Mouse (Mus musculus) heart, adult 8-10 months (tissue): Measurements from ENCODE around the gene Sertad4. TPM values are rescaled to one million over a fixed set of nuclear protein-coding genes. Genes with fewer than 3 reads are reported as not detected.

Experiments
- DNase-seq: peaks from one replicate; pipeline ENCODE4 v3.0.0; 2022; ENCODE audit warnings: low spot score
- total RNA-seq, 4 experiments: library from RNA; stranded (reverse); gene quantifications; 2 replicates each; pipeline ENCODE4 v1.2.4; 2022

Sertad4 gene
- total RNA-seq, 4 experiments from 2014 or later, result 2.4 to 4.5 (median 3.1) TPM

- no peak for DNase-seq
Measured at GRCm38 (mm10) chr1:192812290-192812689, 43.3 kb downstream of the Sertad4 start.

GRCm38 (mm10) chr1:192806168-192807157 lies 49.1 kb downstream of the Sertad4 start:
- peak; percentile 65 for DNase-seq

- DNase-seq, result no peak
Measured at GRCm38 (mm10) chr1:192800338-192800737, 55.2 kb downstream of the Sertad4 start.

- no peak for DNase-seq
Measured at GRCm38 (mm10) chr1:192799165-192799991, 56.2 kb downstream of the Sertad4 start.

GRCm38 (mm10) chr1:192798212-192799164 lies 57.1 kb downstream of the Sertad4 start:
- peak; percentile 75 for DNase-seq

- DNase-seq, result no peak
Measured at GRCm38 (mm10) chr1:192797011-192797274, 58.6 kb downstream of the Sertad4 start.

GRCm38 (mm10) chr1:192796201-192797010 lies 59.1 kb downstream of the Sertad4 start:
- no peak for DNase-seq

- no peak for DNase-seq
Measured at GRCm38 (mm10) chr1:192794957-192795745, 60.4 kb downstream of the Sertad4 start.

Other genes starting within 250 kb of the Sertad4 start
- gene Hhat, start 84.5 kb downstream of the Sertad4 start, total RNA-seq, result 1 to 10 TPM; 2.1 to 3.6 (median 2.8) TPM
- gene Syt14, start 180.0 kb upstream of the Sertad4 start, total RNA-seq, result under 1 TPM; 0.20 to 0.75 (median 0.23) TPM